Mouse (Mus musculus) retina, postnatal 7 days (tissue): ENCODE data around the gene Zfp174.
A peak's percentile ranks its signal among the peaks of the same experiment; 100 is the strongest.

Experiments
- DNase-seq: peaks from one replicate; pipeline ENCODE4 v3.0.0-alpha.2; 2012; ENCODE audit warnings: low read depth, low spot score

The Zfp174 gene

GRCm38 (mm10) chr16:3884201-3885064 lies 37.4 kb downstream of the Zfp174 start, which contains the start of the genes Zfp597 and Gm20695:
Gene Zfp597 (minus strand): TSS chr16:3884561.
Gene Gm20695 (plus strand): TSS chr16:3884648.
- peak; percentile 91 for DNase-seq

GRCm38 (mm10) chr16:3885065-3885670 lies 38.1 kb downstream of the Zfp174 start:
- no peak for DNase-seq

GRCm38 (mm10) chr16:3891621-3892295 lies 44.7 kb downstream of the Zfp174 start:
- no peak for DNase-seq

- DNase-seq: no peak
Observed at GRCm38 (mm10) chr16:3893739-3894138, 46.7 kb downstream of the Zfp174 start.

GRCm38 (mm10) chr16:3895173-3895792 lies 48.2 kb downstream of the Zfp174 start:
- no peak for DNase-seq

- no peak for DNase-seq
Observed at GRCm38 (mm10) chr16:3896046-3896445, 49.0 kb downstream of the Zfp174 start.

GRCm38 (mm10) chr16:3896553-3896952 lies 49.5 kb downstream of the Zfp174 start:
- DNase-seq: no peak

- no peak for DNase-seq
Observed at GRCm38 (mm10) chr16:3907471-3907870, 60.4 kb downstream of the Zfp174 start.
